Mouse (Mus musculus) cerebellum, postnatal 36 days (tissue): Measurements from ENCODE around the gene Rpl21.
A peak's percentile ranks its signal among the peaks of the same experiment; 100 is the strongest.

Experiments
- DNase-seq, 2 experiments: peaks; one replicate each; pipeline ENCODE4 v3.0.0; 2021 to 2022; ENCODE audit warnings: mixed read lengths in 2 of 2

Rpl21 gene

GRCm38 (mm10) chr5:146832769-146833448 lies at the start of gene Rpl21:
Rpl21 (plus strand) TSS chr5:146832890.
- DNase-seq, result peak; percentile 93 to 96

GRCm38 (mm10) chr5:146783300-146783699 lies 49.4 kb upstream of the Rpl21 start:
- DNase-seq, result no peak

GRCm38 (mm10) chr5:146783891-146784290 lies 48.8 kb upstream of the Rpl21 start:
- no peak for DNase-seq

DNA sequence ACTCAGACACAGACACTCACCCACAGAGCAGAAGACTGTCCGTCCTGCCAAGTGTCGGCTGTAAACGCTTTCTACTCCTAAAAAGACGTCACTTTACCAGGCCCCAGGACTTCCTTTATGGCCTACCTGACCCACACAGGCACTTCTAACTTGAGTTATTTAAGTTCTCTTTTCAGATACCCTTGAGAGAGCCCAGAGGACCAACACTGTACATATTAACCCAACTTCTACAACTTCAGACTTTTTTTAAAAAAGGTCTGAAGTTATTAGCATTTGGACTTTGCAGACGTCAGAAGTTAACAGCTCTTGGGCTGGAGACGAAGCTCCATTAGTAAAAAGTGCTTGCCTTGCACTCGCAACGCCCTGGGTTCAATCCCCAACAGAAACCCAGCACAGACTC lies 46.6 kb upstream of the Rpl21 start:
- no peak for DNase-seq

GRCm38 (mm10) chr5:146789413-146789812 lies 43.3 kb upstream of the Rpl21 start:
- no peak for DNase-seq

GRCm38 (mm10) chr5:146790944-146791343 lies 41.7 kb upstream of the Rpl21 start:
- DNase-seq, result peak; percentile 68 to 72

DNA sequence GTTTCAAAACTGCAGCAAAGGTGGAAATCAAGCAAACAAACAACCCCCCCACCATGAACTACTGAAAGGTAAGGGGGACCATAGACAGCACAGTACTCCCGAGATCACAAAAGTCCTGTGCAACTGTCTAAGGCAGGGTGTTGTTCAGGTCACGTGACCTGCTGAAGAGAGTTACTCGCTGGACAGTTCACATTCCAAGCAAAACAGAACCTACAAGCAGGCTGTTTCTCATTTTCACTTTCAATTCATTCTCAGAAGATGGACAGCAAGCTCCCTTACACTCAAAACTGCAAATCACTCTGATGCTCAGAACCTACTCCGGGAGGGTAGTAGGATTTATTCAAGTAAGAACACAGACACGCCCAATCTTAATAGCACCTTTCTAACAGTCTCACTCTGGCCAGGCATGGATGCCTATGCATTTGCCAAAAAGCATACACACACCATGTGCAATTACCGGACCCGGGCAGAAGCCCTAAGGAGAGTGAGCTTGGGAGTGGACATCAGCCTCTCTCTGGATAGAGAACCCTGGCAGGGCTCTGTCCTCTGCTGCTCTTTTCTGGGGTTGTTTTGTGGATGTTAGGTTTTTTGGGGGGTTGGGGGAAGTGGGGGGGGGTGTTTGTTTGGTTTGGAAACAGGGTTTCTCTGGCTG lies 40.4 kb upstream of the Rpl21 start:
- DNase-seq, result no peak

DNA sequence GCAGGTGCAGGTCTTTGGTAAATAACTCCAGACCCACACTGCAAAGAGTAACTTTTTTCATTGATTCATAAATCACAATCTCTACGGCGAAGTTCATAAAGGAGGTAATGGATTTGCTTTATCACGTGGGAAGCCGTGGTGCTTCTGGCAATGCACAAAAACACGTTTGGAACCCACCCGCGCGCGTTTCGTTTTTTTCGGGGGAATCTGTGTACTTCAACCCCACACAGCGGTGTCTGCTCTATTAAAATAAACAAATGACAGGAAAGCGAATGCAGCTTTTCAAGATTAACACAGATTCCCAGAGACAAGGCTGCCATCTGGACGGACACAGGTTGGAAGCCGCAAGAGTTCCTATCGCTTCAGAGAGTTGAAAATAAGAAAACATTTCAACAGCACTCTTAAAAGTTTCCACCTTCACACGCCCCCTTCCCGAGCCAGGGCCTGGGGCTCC lies 39.0 kb upstream of the Rpl21 start:
- DNase-seq, result no peak

DNA sequence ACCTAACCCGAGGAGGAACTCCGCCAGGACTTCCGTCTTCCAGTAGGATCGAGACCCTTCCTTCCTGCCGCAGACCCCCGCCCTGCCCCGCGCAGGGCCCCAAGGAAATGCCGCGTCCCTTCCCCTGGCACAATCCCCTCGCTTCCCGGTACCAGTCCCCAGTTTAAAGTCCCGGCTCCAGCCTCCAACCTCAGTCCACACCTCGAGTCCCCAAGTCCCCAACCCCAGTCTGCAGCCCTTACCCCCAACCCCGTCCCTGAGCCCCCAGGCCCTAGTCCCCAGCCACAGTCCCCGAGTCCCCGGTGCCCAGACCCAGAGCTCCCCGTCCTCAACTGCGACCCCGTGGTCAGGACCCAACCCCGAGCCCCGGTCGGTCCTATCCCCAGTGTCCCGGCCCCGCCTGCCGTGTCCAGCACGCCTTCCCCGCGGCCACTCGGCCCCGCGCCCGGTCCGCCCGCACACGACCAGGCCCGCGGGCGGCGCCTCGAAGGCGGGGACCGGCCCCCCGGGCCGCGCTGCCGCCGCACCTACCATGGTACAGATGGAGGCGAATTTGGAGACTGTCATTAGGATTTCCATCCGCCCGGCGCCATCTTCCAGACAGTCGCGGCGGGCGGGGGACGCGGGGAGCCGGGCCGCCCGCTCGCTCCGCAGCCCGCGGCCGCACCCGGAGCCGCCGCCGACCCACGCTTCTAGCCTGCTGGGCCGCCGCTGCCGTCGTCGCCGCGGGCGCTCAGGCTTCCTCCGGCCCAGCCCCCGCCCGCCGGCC lies 38.4 kb upstream of the Rpl21 start:
- peak in 1 of 2 experiments; percentile 58 for DNase-seq

- DNase-seq, result peak; percentile 96 to 99
Measured at GRCm38 (mm10) chr5:146794853-146795252, 37.8 kb upstream of the Rpl21 start, which contains the start of gene Usp12. Usp12 (minus strand) TSS chr5:146795006.

DNA sequence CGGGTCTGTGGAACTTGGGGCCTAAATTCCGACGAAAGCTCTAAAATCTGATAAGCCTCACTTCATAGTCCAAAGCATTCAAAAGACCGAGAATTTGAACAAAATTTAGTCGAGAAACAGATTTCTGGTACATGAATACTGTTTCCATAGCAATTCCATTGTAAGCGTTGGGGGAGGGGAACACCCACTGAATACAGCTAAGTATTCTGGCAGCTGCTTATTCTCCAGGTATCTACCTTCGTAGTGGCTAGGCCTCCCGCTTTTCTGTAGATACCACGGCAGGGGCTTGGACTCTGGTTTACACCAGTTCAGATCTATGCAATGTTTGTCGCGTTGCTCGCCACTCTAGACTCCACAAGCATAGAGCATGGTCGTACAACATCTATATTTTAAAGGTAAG lies 37.0 kb upstream of the Rpl21 start:
- no peak for DNase-seq

DNA sequence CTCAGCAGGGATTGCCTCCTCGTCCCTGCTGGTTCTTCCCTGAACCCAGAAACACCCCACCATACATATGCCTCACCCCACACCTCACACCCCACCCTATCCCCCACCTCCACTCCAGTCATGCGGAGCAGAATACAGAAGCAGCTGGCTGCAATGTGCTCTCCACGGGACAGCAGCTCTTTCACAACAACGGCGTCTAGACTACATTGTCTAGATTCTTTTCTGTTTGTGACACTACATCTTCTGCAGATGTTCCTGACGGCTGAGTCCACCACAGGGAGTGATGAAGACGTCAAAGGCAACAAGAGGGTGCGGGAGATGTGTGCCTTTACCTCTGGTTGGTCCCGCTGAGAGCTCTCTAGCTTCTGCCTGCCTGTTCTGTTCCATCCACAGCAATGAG lies 34.7 kb upstream of the Rpl21 start:
- DNase-seq, result no peak

DNA sequence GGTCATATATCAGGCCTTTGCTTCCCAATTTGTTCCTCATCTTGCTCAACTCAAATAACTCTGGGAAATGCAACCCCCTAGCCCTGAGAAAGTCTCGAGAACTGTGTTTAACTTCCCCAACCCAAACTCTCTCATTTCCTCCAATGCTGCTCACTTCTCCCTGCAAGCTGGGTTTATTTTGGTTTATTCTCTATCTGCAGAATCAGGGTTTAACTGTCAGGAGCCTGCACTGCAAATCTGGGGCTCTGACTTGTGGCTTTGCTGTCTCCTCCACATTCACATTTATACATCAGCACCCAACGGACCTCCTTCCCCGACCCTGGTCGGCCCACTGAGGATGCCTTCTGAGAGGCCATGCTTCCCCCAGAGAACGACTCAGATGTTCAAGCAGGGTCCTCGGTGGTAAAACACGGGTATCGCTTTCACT lies 26.7 kb upstream of the Rpl21 start:
- no peak for DNase-seq

- no peak for DNase-seq
Measured at GRCm38 (mm10) chr5:146809951-146810350, 22.7 kb upstream of the Rpl21 start.

- no peak for DNase-seq
Measured at GRCm38 (mm10) chr5:146812866-146813265, 19.8 kb upstream of the Rpl21 start.

- DNase-seq, result no peak
Measured at GRCm38 (mm10) chr5:146813421-146813820, 19.3 kb upstream of the Rpl21 start.

- DNase-seq, result no peak
Measured at GRCm38 (mm10) chr5:146815394-146815793, 17.3 kb upstream of the Rpl21 start.

DNA sequence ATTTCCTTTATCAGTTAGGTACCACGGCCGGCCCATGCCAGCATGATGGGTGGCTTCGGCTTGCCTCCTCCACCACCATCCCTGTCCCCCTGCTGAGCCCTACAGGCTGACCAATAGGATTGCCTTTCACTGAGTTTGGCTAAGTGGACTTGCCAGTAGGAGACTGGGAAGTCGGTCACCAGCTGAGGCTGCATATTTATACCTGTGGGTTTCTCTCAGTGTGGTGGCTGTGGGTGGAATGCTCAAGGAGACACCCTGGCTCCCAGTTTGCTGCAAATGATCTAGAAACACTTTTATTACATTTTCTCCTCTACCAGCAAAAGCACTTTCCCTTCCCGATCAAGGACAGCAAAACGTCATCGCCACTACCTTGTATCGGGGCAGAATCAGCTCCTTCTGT lies 15.1 kb upstream of the Rpl21 start:
- DNase-seq, result no peak

- DNase-seq, result no peak
Measured at GRCm38 (mm10) chr5:146818906-146819623, 13.6 kb upstream of the Rpl21 start.

- DNase-seq, result no peak
Measured at GRCm38 (mm10) chr5:146823005-146823404, 9.7 kb upstream of the Rpl21 start.

- DNase-seq, result no peak
Measured at GRCm38 (mm10) chr5:146829528-146829927, 3.2 kb upstream of the Rpl21 start.

- DNase-seq, result no peak
Measured at GRCm38 (mm10) chr5:146832435-146832768, 288 bp upstream of the Rpl21 start.

GRCm38 (mm10) chr5:146833673-146834201 lies 1.0 kb downstream of the Rpl21 start:
- no peak for DNase-seq
